Mouse (Mus musculus): ENCODE results near the gene Olfr262. TPM values are rescaled to one million over a fixed set of nuclear protein-coding genes. Genes with fewer than 3 reads are reported as not detected.
"Not testable (repeated sequence)": the region's sequence is repeated elsewhere in the genome, so short reads cannot be mapped to it uniquely, and the experiment has no call there.

Gene Olfr262
- polyA plus RNA-seq (2014; fragmentation: Nextera tagmentation; extraction: Ambion mirVana), result not detected in 2 replicates

DNA sequence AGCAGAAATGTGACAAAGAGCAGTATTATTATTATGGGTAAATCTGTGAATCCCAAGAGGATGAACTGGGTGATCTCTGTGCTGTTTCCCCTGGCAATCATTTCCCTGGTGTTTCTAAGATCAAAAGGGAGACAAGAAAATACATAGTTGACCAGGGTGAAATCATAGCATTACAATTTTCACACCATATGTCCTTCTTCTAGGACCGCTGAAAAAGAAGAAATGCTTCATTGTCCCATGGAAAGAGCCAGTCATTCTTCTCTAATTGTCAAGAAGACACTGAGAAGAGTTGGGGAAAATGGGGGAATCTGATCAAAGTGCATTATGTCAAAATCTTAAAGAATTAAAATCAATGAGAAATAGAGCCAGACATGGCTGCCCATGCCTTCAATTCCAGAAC is at the start of gene Olfr262:
Olfr262 (minus strand) TSS at position 101 of the 400 bp plus-strand sequence.
- H3K9ac ChIP-seq (ENCODE audit: low read length), result no peak within 1 kb of the TSS
- no peaks in the 10 kb centered on the region for H3K36me3 ChIP-seq (ENCODE audit: control insufficient read depth, insufficient read depth, low read length)
- WGBS, result 62% methylated on average over 1 of the region's 1 CpGs
- no peaks in the 10 kb centered on the region for H3K9me3 ChIP-seq (ENCODE audit: control insufficient read depth, low read length)
- H3K27me3 ChIP-seq (ENCODE audit: control insufficient read depth, insufficient read depth, low read length), result no peaks in the 10 kb centered on the region
- no peak within 1 kb of the TSS for H3K27ac ChIP-seq (replicated peaks in 1 of 2; ENCODE audit: control insufficient read depth in 1 of 2, insufficient read depth in 1 of 2, low read depth in 2 of 2, low read length in 2 of 2)
- no peak within 1 kb of the TSS for H3K4me2 ChIP-seq (ENCODE audit: low read length)
- H3K4me1 ChIP-seq (ENCODE audit: control insufficient read depth in 2 of 2, insufficient read depth in 2 of 2, low read length in 2 of 2), result no peaks in the 10 kb centered on the region
- no peak for ATAC-seq (ENCODE audit: insufficient number of reproducible peaks, insufficient read depth, low FRiP score, low read depth)
- H3K4me3 ChIP-seq (ENCODE audit: control insufficient read depth in 1 of 2, insufficient read depth in 1 of 2, low read depth in 1 of 2, low read length in 2 of 2), result no peak within 1 kb of the TSS

DNA sequence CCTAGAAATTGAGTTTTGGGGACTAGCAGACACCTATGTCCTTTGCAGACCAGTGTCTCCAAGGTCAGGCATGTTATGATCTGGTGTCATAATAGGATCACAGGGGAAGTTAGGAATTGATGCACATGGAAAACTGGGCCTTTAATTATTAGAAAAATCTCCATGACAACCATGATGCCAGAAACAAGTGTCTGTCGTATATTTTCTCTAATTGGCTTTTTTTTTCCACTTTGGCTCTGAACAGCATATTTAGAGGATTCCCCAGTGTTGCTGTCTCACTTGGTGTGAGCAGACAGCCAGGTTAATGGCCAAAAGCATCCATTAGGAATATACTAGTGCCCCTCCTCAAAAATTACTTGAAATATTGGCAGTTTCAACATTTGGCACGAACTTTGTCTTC is 38.1 kb upstream of the Olfr262 start, which contains the start of gene Olfr1434:
Olfr1434 (plus strand) TSS at position 301 of the 400 bp plus-strand sequence.
- ATAC-seq (ENCODE audit: insufficient number of reproducible peaks, insufficient read depth, low FRiP score, low read depth), result no peak
- Histone ChIP-seq H3K9ac (ENCODE audit: low read length) (no peak within 1 kb of the TSS), H3K27me3 (ENCODE audit: control insufficient read depth, insufficient read depth, low read length) (no peaks in the 10 kb centered on the region), H3K4me3 (ENCODE audit: control insufficient read depth in 1 of 2, insufficient read depth in 1 of 2, low read depth in 1 of 2, low read length in 2 of 2) (no peak within 1 kb of the TSS), H3K4me2 (ENCODE audit: low read length) (no peak within 1 kb of the TSS), H3K4me1 (ENCODE audit: control insufficient read depth in 2 of 2, insufficient read depth in 2 of 2, low read length in 2 of 2) (no peaks in the 10 kb centered on the region), H3K27ac (replicated peaks in 1 of 2; ENCODE audit: control insufficient read depth in 1 of 2, insufficient read depth in 1 of 2, low read depth in 2 of 2, low read length in 2 of 2) (no peak within 1 kb of the TSS), H3K36me3 (ENCODE audit: control insufficient read depth, insufficient read depth, low read length) (no peaks in the 10 kb centered on the region), H3K9me3 (ENCODE audit: control insufficient read depth, low read length) (no peaks in the 10 kb centered on the region)
- 59% methylated on average over 2 of the region's 2 CpGs for WGBS

DNA sequence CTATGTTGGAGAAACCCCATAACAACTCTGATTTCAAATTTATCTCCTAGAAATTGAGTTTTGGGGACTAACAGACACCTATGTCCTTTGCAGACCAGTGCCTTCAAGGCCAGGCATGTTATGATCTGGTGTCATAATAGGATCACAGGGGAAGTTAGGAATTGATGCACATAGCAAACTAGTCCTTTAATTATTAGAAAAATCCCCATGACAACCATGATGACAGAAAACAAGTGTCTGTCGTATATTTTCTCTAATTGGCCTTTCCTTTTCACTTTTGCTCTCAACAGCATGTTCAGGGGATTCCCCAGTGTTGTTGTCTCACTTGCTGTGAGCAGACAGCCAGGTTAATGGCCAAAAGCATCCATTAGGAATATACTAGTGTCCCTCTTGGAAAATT is 19.3 kb upstream of the Olfr262 start, which contains the start of gene Olfr235:
Olfr235 (plus strand) TSS at position 301 of the 400 bp plus-strand sequence.
- H3K27ac ChIP-seq (replicated peaks in 1 of 2; ENCODE audit: control insufficient read depth in 1 of 2, insufficient read depth in 1 of 2, low read depth in 2 of 2, low read length in 2 of 2), result no peak within 1 kb of the TSS
- no peak for ATAC-seq (ENCODE audit: insufficient number of reproducible peaks, insufficient read depth, low FRiP score, low read depth)
- WGBS, result 76% methylated on average over 1 of the region's 1 CpGs

DNA sequence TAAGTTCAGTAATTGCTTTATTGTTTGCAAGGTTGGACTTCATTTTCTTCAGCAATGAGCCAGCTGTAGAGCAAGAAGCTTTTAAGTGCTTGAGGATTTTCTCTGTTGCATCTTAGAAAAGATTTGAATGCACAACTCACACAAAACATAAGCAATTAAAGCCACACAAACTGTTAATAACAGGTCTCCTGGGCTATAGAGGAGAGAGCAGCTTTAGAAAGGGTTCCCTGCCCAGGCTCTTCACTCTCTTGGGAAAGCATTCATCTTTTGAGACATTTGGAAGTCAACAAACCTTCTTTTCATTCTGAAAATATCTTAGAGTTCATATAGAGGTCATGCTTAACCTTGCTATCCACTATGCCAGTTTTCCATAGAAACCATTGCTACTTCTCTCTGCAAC is 9.0 kb downstream of the Olfr262 start, which contains the start of gene Olfr1432:
Olfr1432 (minus strand) TSS at position 101 of the 400 bp plus-strand sequence.
- not testable (repeated sequence) for H3K4me2 ChIP-seq (ENCODE audit: low read length); H3K27ac ChIP-seq (replicated peaks in 1 of 2; ENCODE audit: control insufficient read depth in 1 of 2, insufficient read depth in 1 of 2, low read depth in 2 of 2, low read length in 2 of 2); H3K4me3 ChIP-seq (ENCODE audit: control insufficient read depth in 1 of 2, insufficient read depth in 1 of 2, low read depth in 1 of 2, low read length in 2 of 2); ATAC-seq (ENCODE audit: insufficient number of reproducible peaks, insufficient read depth, low FRiP score, low read depth); H3K36me3 ChIP-seq (ENCODE audit: control insufficient read depth, insufficient read depth, low read length); H3K9ac ChIP-seq (ENCODE audit: low read length); H3K27me3 ChIP-seq (ENCODE audit: control insufficient read depth, insufficient read depth, low read length); H3K9me3 ChIP-seq (ENCODE audit: control insufficient read depth, low read length); H3K4me1 ChIP-seq (ENCODE audit: control insufficient read depth in 2 of 2, insufficient read depth in 2 of 2, low read length in 2 of 2)

More for the DNA sequence above, 19.3 kb upstream of the Olfr262 start, which contains the start of gene Olfr235:
- Histone ChIP-seq H3K4me1 (ENCODE audit: control insufficient read depth in 2 of 2, insufficient read depth in 2 of 2, low read length in 2 of 2) (no peaks in the 10 kb centered on the region), H3K9ac (ENCODE audit: low read length) (no peak within 1 kb of the TSS), H3K4me2 (ENCODE audit: low read length) (no peak within 1 kb of the TSS), H3K9me3 (ENCODE audit: control insufficient read depth, low read length) (no peaks in the 10 kb centered on the region), H3K4me3 (ENCODE audit: control insufficient read depth in 1 of 2, insufficient read depth in 1 of 2, low read depth in 1 of 2, low read length in 2 of 2) (no peak within 1 kb of the TSS), H3K36me3 (ENCODE audit: control insufficient read depth, insufficient read depth, low read length) (no peaks in the 10 kb centered on the region), H3K27me3 (ENCODE audit: control insufficient read depth, insufficient read depth, low read length) (no peaks in the 10 kb centered on the region)

DNA sequence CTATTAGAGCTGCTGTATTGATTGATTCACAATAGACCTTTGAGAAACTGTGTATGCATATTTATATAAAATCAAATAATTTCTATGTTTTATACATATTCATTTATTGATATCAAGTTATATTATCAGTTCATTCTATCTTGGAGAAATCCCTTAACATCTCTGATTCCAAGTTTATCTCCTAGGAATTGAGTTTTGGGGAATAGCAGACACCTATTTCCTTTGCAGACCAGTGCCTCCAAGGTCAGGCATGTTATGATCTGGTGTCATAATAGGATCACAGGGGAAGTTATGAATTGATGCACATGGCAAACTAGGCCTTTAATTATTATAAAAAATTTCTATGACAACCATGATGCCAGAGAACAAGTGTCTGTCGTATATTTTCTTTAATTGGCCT is 41.1 kb downstream of the Olfr262 start, which contains the start of gene Olfr1431:
Olfr1431 (plus strand) TSS at position 301 of the 400 bp plus-strand sequence.
- no peak within 1 kb of the TSS for H3K27ac ChIP-seq (replicated peaks in 1 of 2; ENCODE audit: control insufficient read depth in 1 of 2, insufficient read depth in 1 of 2, low read depth in 2 of 2, low read length in 2 of 2)
- H3K4me2 ChIP-seq (ENCODE audit: low read length), result no peak within 1 kb of the TSS
- H3K36me3 ChIP-seq (ENCODE audit: control insufficient read depth, insufficient read depth, low read length), result no peaks in the 10 kb centered on the region
- 0 out of 2 replicates have a peak, but pooled peaks cover 3% of the 10 kb centered on the region for H3K9me3 ChIP-seq (ENCODE audit: control insufficient read depth, low read length)
- no peak within 1 kb of the TSS for H3K9ac ChIP-seq (ENCODE audit: low read length)
- H3K27me3 ChIP-seq (ENCODE audit: control insufficient read depth, insufficient read depth, low read length), result no peaks in the 10 kb centered on the region
- no peaks in the 10 kb centered on the region for H3K4me1 ChIP-seq (ENCODE audit: control insufficient read depth in 2 of 2, insufficient read depth in 2 of 2, low read length in 2 of 2)
- 51% methylated on average over 1 of the region's 1 CpGs for WGBS
- no peak within 1 kb of the TSS for H3K4me3 ChIP-seq (ENCODE audit: control insufficient read depth in 1 of 2, insufficient read depth in 1 of 2, low read depth in 1 of 2, low read length in 2 of 2)
- no peak for ATAC-seq (ENCODE audit: insufficient number of reproducible peaks, insufficient read depth, low FRiP score, low read depth)

DNA sequence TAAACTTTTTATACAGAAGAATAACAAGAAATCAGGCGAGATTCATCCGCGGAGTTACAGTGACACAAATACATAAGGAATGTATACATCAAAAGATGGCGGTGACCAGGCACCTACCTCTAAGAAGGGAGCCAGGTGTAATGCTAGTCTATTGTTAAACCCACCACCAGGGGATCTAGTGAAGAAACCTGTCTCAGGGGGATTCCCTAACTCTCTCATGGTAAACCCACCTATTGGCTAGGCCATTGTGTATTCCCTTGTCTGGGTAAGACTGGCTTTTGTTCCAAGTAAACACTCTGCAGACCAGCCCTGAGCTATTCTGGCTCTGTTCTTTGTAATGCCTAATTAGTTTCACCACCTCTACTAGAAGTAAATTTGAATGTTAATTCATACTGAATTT is 42.4 kb downstream of the Olfr262 start:
- not testable (repeated sequence) for ATAC-seq (ENCODE audit: insufficient number of reproducible peaks, insufficient read depth, low FRiP score, low read depth); H3K9me3 ChIP-seq (ENCODE audit: control insufficient read depth, low read length); H3K4me3 ChIP-seq (ENCODE audit: control insufficient read depth in 1 of 2, insufficient read depth in 1 of 2, low read depth in 1 of 2, low read length in 2 of 2); H3K27me3 ChIP-seq (ENCODE audit: control insufficient read depth, insufficient read depth, low read length); H3K4me2 ChIP-seq (ENCODE audit: low read length); H3K27ac ChIP-seq (replicated peaks in 1 of 2; ENCODE audit: control insufficient read depth in 1 of 2, insufficient read depth in 1 of 2, low read depth in 2 of 2, low read length in 2 of 2); H3K36me3 ChIP-seq (ENCODE audit: control insufficient read depth, insufficient read depth, low read length); H3K9ac ChIP-seq (ENCODE audit: low read length); H3K4me1 ChIP-seq (ENCODE audit: control insufficient read depth in 2 of 2, insufficient read depth in 2 of 2, low read length in 2 of 2)
- WGBS, result 81% methylated on average over 4 of the region's 4 CpGs

Other genes with a start within 250 kb of the Olfr262 start
- gene Olfr1423, start 200.3 kb downstream of the Olfr262 start, polyA plus RNA-seq (2014; fragmentation: Nextera tagmentation; extraction: Ambion mirVana), result not detected in 2 replicates
- gene Olfr1424, start 179.0 kb downstream of the Olfr262 start, polyA plus RNA-seq (2014; fragmentation: Nextera tagmentation; extraction: Ambion mirVana), result not detected in 2 replicates
- not detected in 2 replicates for gene Olfr1425, start 163.9 kb downstream of the Olfr262 start, polyA plus RNA-seq (2014; fragmentation: Nextera tagmentation; extraction: Ambion mirVana)
- gene Olfr1426, start 149.6 kb downstream of the Olfr262 start, polyA plus RNA-seq (2014; fragmentation: Nextera tagmentation; extraction: Ambion mirVana), result not detected in 2 replicates
- not detected in 2 replicates for gene Olfr1427, start 138.3 kb downstream of the Olfr262 start, polyA plus RNA-seq (2014; fragmentation: Nextera tagmentation; extraction: Ambion mirVana)
- gene Olfr1428, start 125.8 kb downstream of the Olfr262 start, polyA plus RNA-seq (2014; fragmentation: Nextera tagmentation; extraction: Ambion mirVana), result not detected in 2 replicates
- not detected in 2 replicates for gene Olfr76, start 118.5 kb downstream of the Olfr262 start, polyA plus RNA-seq (2014; fragmentation: Nextera tagmentation; extraction: Ambion mirVana)
- gene Olfr1555-ps1, start 71.5 kb downstream of the Olfr262 start, polyA plus RNA-seq (2014; fragmentation: Nextera tagmentation; extraction: Ambion mirVana), result not detected in 2 replicates
- not detected in 2 replicates for gene Olfr1431, start 41.0 kb downstream of the Olfr262 start, polyA plus RNA-seq (2014; fragmentation: Nextera tagmentation; extraction: Ambion mirVana)
- not detected in 2 replicates for gene Olfr1432, start 9.1 kb downstream of the Olfr262 start, polyA plus RNA-seq (2014; fragmentation: Nextera tagmentation; extraction: Ambion mirVana)
- not detected in 2 replicates for gene Olfr235, start 19.4 kb upstream of the Olfr262 start, polyA plus RNA-seq (2014; fragmentation: Nextera tagmentation; extraction: Ambion mirVana)
- not detected in 2 replicates for gene Olfr1434, start 38.2 kb upstream of the Olfr262 start, polyA plus RNA-seq (2014; fragmentation: Nextera tagmentation; extraction: Ambion mirVana)
- gene Olfr1436, start 57.5 kb upstream of the Olfr262 start, polyA plus RNA-seq (2014; fragmentation: Nextera tagmentation; extraction: Ambion mirVana), result not detected in 2 replicates
- gene Olfr1437, start 83.4 kb upstream of the Olfr262 start, polyA plus RNA-seq (2014; fragmentation: Nextera tagmentation; extraction: Ambion mirVana), result not detected in 2 replicates
- gene Olfr1438-ps1, start 94.3 kb upstream of the Olfr262 start, polyA plus RNA-seq (2014; fragmentation: Nextera tagmentation; extraction: Ambion mirVana), result not detected in 2 replicates
- gene Olfr1440, start 145.6 kb upstream of the Olfr262 start, polyA plus RNA-seq (2014; fragmentation: Nextera tagmentation; extraction: Ambion mirVana), result not detected in 2 replicates
- not detected in 2 replicates for gene Olfr1441, start 175.8 kb upstream of the Olfr262 start, polyA plus RNA-seq (2014; fragmentation: Nextera tagmentation; extraction: Ambion mirVana)
- not detected in 2 replicates for gene Pfpl, start 186.2 kb upstream of the Olfr262 start, polyA plus RNA-seq (2014; fragmentation: Nextera tagmentation; extraction: Ambion mirVana)
- 0.95 and 1.2 TPM in 2 replicates for gene Mpeg1, start 219.1 kb upstream of the Olfr262 start, polyA plus RNA-seq (2014; fragmentation: Nextera tagmentation; extraction: Ambion mirVana)